ENCODE assay signal across 20 mouse cellular contexts in the genomic region with DNA sequence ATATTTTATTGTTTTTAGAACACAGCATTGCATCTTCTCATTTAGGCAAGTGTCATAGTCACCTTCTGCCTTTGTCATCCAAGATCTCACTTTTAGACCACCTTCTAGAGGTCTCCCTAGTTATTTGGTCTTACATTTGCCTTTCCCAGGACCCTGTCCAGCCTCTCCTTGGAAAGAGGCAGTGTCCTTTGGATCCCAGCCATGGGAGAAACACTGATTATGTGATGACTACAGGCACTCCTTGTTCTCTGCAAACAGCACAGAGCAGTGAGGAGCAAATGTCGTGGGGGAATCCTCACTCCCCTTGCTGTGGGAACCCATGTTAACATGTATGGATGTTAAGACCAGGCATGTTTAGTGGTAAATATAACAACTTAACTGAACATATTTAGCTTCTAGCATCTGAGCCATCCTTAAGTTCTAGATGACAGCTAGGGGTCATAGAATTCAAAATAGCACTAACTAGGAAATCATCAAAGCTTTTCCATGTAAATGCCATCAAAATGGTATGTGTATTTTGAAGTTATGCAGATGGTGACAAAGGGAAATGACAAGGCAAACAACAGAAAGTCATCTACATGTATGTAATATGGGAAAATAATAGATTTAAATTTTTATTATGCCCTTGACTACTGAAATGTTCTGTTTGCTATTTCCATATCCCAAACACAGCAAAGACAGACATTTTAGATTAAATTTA. TPM values are rescaled to one million over a fixed set of nuclear protein-coding genes. Genes with fewer than 3 reads are reported as not detected.
DNase-seq lines count a peak whose midpoint lies in the region; ATAC-seq and TF ChIP-seq lines count a peak whose summit lies in the region.
"Had no signal": no experiment of that assay in that cellular context is flagged by ENCODE, and none has a peak within 500 bp of the region (broad histone marks: within the 10 kb centered on the region; RNA-seq: fewer than 3 reads in every experiment).

No protein-coding gene starts in this region.

- no peak overlapping the region for H3K4me2 ChIP-seq in lung, embryonic 16.5 days (ENCODE audit: low read depth, low read length)
- H3K4me2 ChIP-seq: limb, embryonic 15.5 days; midbrain, embryonic 12.5 days had no signal

- no peaks in the 10 kb centered on the region for H3K9me3 ChIP-seq in lung, embryonic 16.5 days (ENCODE audit: control insufficient read depth, low read length)
- H3K9me3 ChIP-seq: limb, embryonic 15.5 days; midbrain, embryonic 12.5 days had no signal

- peak overlapping the region; percentile 76 for H3K27ac ChIP-seq in lung, embryonic 16.5 days (ENCODE audit: low read length)
- H3K27ac ChIP-seq in layer of hippocampus, adult 2 months, result no peak overlapping the region
- H3K27ac ChIP-seq: hindbrain, postnatal 0 days; limb, embryonic 15.5 days; midbrain, embryonic 12.5 days had no signal

- no peak for TF ChIP-seq CTCF in layer of hippocampus, adult 2 months (conservative IDR thresholded peaks at IDR 0.05)

- H3K36me3 ChIP-seq in lung, embryonic 16.5 days (ENCODE audit: control insufficient read depth, insufficient read depth, low read length), result no peaks in the 10 kb centered on the region
- H3K36me3 ChIP-seq: limb, embryonic 15.5 days; midbrain, embryonic 12.5 days had no signal

- H3K27me3 ChIP-seq in lung, embryonic 16.5 days (ENCODE audit: control insufficient read depth, insufficient read depth, low read depth, low read length), result no peaks in the 10 kb centered on the region
- H3K27me3 ChIP-seq: limb, embryonic 15.5 days; midbrain, embryonic 12.5 days had no signal

- peak; percentile 46 to 53 for DNase-seq in cerebellum, postnatal 10 days
- no peak for DNase-seq in cerebellum, adult 11 months
- DNase-seq in ovary, postnatal 14 days (ENCODE audit: low spot score), result peak; percentile 5
- DNase-seq in ovary, postnatal 10 days (ENCODE audit: low spot score), result no peak
- peak; percentile 55 for DNase-seq in testis, postnatal 14 days (ENCODE audit: low spot score)
- DNase-seq in layer of hippocampus, adult 2 months (ENCODE audit: low spot score in 2 of 2), result no peak
- DNase-seq in urinary bladder, postnatal 10 days (ENCODE audit: low spot score), result no peak
- DNase-seq: cerebellum, adult 9-10 months had no signal

- ATAC-seq in lung, embryonic 16.5 days (ENCODE audit: low read depth), result peak; percentile 93
- ATAC-seq: hindbrain, postnatal 0 days had no signal

- WGBS in lung, embryonic 16.5 days, result 35% methylated on average over 1 of the region's 1 CpGs

- no peak overlapping the region for H3K9ac ChIP-seq in lung, embryonic 16.5 days (ENCODE audit: low read length)
- H3K9ac ChIP-seq: limb, embryonic 15.5 days; midbrain, embryonic 12.5 days had no signal

- H3K4me1 ChIP-seq in lung, embryonic 16.5 days (replicated peaks; ENCODE audit: control insufficient read depth, insufficient read depth, low read length), result peaks cover 2% of the 10 kb centered on the region; the same call in 1 of the 2 replicates
- H3K4me1 ChIP-seq: limb, embryonic 15.5 days; midbrain, embryonic 12.5 days had no signal

- no peak overlapping the region for H3K4me3 ChIP-seq in lung, embryonic 16.5 days (ENCODE audit: low read length)
- no peak overlapping the region for H3K4me3 ChIP-seq in layer of hippocampus, adult 2 months
- H3K4me3 ChIP-seq: erythroblast, embryonic 14.5 days; limb, embryonic 15.5 days; midbrain, embryonic 12.5 days had no signal

RNA-seq across cellular contexts. Expression of a gene that starts 43.1 kb away (rescaled TPM):
- not detected in 2 replicates for polyA plus RNA-seq in lung, embryonic 16.5 days (2015; fragmentation: Nextera tagmentation; extraction: Ambion mirVana)
- not detected for total RNA-seq in layer of hippocampus, adult 2 months (2021)
- total RNA-seq: ES-E14; hindbrain, postnatal 0 days; layer of hippocampus, adult 18-20 months had no signal
- polyA plus RNA-seq: C2C12; erythroblast, embryonic 14.5 days; heart, embryonic 16.5 days; hindbrain, postnatal 0 days; kidney, embryonic 14.5 days; midbrain, embryonic 12.5 days; spleen, adult 2 months; urinary bladder, adult 2 months had no signal

Comparison
In these comparisons a context has a peak if more than half of its experiments do, and no peak if none do; other contexts are left out.
1. DNase-seq: peak in cerebellum, postnatal 10 days (2 of 2), ovary, postnatal 14 days (single experiment) and testis, postnatal 14 days (single experiment); none in cerebellum, adult 11 months (single experiment), ovary, postnatal 10 days (single experiment), layer of hippocampus, adult 2 months (0 of 2) and urinary bladder, postnatal 10 days (single experiment).